Mouse (Mus musculus) ES-CJ7 (cell line): Measurements from ENCODE around the gene Tubgcp2.

Experiments used
- DNase-seq: peaks from one replicate; pipeline ENCODE4 v3.0.0; 2011; ENCODE audit warnings: low read depth, low spot score

The Tubgcp2 gene

GRCm38 (mm10) chr7:140036281-140037170, at the start of gene Tubgcp2, which contains the start of gene Zfp511:
Gene Tubgcp2 (minus strand): TSS chr7:140036669.
Gene Zfp511 (plus strand): TSS chr7:140036391.
- peak; percentile 98 for DNase-seq

GRCm38 (mm10) chr7:140082242-140082678, 45.8 kb upstream of the Tubgcp2 start, which contains the start of gene Caly:
Gene Caly (minus strand): TSS chr7:140082548.
- peak; percentile 83 for DNase-seq

- DNase-seq = no peak
These were observed 45.2 kb upstream of the Tubgcp2 start for GRCm38 (mm10) chr7:140081408-140082241.

GRCm38 (mm10) chr7:140080503-140081156, 44.2 kb upstream of the Tubgcp2 start:
- DNase-seq = peak; percentile 87

GRCm38 (mm10) chr7:140078711-140079110, 42.2 kb upstream of the Tubgcp2 start:
- peak; percentile 85 for DNase-seq

GRCm38 (mm10) chr7:140077698-140078097, 41.2 kb upstream of the Tubgcp2 start:
- peak; percentile 69 for DNase-seq

GRCm38 (mm10) chr7:140070042-140070711, 33.7 kb upstream of the Tubgcp2 start:
- DNase-seq = peak; percentile 15

- no peak for DNase-seq
These were observed 30.9 kb upstream of the Tubgcp2 start for GRCm38 (mm10) chr7:140067397-140067796.

- DNase-seq = peak; percentile 85
These were observed 26.6 kb upstream of the Tubgcp2 start for GRCm38 (mm10) chr7:140063092-140063491.

- peak; percentile 56 for DNase-seq
These were observed 25.8 kb upstream of the Tubgcp2 start for GRCm38 (mm10) chr7:140062307-140062706.

- no peak for DNase-seq
These were observed 25.3 kb upstream of the Tubgcp2 start for GRCm38 (mm10) chr7:140061832-140062130.

- DNase-seq = peak; percentile 77
These were observed 24.7 kb upstream of the Tubgcp2 start for GRCm38 (mm10) chr7:140060936-140061831.

- no peak for DNase-seq
These were observed 23.1 kb upstream of the Tubgcp2 start for GRCm38 (mm10) chr7:140059601-140060000.

GRCm38 (mm10) chr7:140058528-140058927, 22.1 kb upstream of the Tubgcp2 start:
- DNase-seq = no peak

- DNase-seq = peak; percentile 68
These were observed 21.2 kb upstream of the Tubgcp2 start for GRCm38 (mm10) chr7:140057413-140058407.

GRCm38 (mm10) chr7:140054124-140054523, 17.7 kb upstream of the Tubgcp2 start:
- DNase-seq = no peak

- DNase-seq = peak; percentile 70
These were observed 12.7 kb upstream of the Tubgcp2 start for GRCm38 (mm10) chr7:140049115-140049689.

GRCm38 (mm10) chr7:140048361-140049114, 12.1 kb upstream of the Tubgcp2 start, which contains the start of gene Msx3:
Gene Msx3 (minus strand): TSS chr7:140049089.
- peak; percentile 18 for DNase-seq
